Mouse (Mus musculus) E14TG2a.4 (cell line): ENCODE measurements around the gene Ssbp2.

ENCODE experiments used
- H3K27me3 ChIP-seq: 2 replicates; pipeline ENCODE4 v1.6.1; 2014; ENCODE audit warnings: low read length, control low read depth; ENCODE audit not compliant: insufficient read depth
- H3K36me3 ChIP-seq: 2 replicates; pipeline ENCODE4 v1.6.1; 2014; ENCODE audit warnings: low read length, control low read depth; ENCODE audit not compliant: insufficient read depth
- H3K4me1 ChIP-seq: replicated peaks from 2 replicates; pipeline ENCODE4 v1.6.1; 2014; ENCODE audit warnings: low read depth, low read length, control low read depth
- H3K4me3 ChIP-seq: replicated peaks from 2 replicates; pipeline ENCODE4 v1.5.1; 2014; ENCODE audit warnings: mild to moderate bottlenecking, low read length
- H3K9me3 ChIP-seq: 2 replicates; pipeline ENCODE4 v1.6.1; 2014; ENCODE audit warnings: low read length, control low read depth
- CTCF ChIP-seq: conservative IDR thresholded peaks from 2 replicates; pipeline ENCODE4 v1.5.1; 2014; ENCODE audit warnings: low read length
- NANOG ChIP-seq: IDR thresholded peaks from 2 replicates; pipeline ENCODE4 v1.6.1; 2014; ENCODE audit warnings: borderline replicate concordance, low read length, mixed read lengths
- POU5F1 ChIP-seq: IDR thresholded peaks from 2 replicates; pipeline ENCODE4 v1.6.1; 2014; ENCODE audit warnings: low read length, borderline replicate concordance

The Ssbp2 gene

DNA sequence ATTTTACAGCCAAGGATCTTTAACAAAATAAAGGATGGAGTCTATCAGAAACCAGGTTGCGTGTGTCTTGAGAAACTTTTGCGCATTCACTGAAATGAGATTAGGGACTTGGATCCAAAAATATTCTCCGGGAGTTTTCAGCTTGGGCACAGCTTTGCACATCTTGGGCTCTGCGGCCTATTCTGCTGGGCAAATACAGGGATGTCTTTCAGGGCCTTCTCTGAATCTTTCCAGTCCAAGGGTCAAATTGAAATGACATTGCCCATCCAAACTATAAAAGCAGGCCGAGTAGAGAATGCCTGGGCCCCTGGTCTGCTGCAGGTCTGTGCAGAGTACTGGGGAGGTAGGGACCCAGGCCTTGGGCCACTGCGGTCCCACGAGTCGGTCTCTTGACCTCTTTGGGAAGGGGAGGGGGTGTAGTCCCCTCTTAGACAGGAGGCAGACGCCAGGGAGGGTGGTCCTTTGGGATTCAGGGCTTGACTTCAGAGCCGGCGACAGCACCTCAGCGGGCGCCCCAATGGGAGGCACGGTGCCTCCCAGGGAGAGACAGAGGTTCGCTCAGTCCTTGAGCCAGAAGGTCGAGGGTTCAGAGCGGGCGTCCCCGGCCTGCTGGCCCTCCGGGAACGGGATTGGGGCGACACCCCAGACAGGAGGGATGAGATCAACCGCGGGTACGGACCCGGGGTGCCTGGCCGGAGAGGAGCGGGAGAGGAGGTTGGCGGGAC lies at the start of gene Ssbp2:
Ssbp2 (plus strand) TSS at position 388 of the 725 bp plus-strand sequence.
- peak within 1 kb of the TSS; percentile 86 for H3K4me3 ChIP-seq
- no peaks in the 10 kb centered on the region for H3K36me3 ChIP-seq
- TF ChIP-seq NANOG (no peak), POU5F1 (no peak), CTCF (no peak)
- H3K27me3 ChIP-seq, result peaks cover 13% of the 10 kb centered on the region
- peaks cover 12% of the 10 kb centered on the region for H3K4me1 ChIP-seq
- H3K9me3 ChIP-seq, result no peaks in the 10 kb centered on the region

DNA sequence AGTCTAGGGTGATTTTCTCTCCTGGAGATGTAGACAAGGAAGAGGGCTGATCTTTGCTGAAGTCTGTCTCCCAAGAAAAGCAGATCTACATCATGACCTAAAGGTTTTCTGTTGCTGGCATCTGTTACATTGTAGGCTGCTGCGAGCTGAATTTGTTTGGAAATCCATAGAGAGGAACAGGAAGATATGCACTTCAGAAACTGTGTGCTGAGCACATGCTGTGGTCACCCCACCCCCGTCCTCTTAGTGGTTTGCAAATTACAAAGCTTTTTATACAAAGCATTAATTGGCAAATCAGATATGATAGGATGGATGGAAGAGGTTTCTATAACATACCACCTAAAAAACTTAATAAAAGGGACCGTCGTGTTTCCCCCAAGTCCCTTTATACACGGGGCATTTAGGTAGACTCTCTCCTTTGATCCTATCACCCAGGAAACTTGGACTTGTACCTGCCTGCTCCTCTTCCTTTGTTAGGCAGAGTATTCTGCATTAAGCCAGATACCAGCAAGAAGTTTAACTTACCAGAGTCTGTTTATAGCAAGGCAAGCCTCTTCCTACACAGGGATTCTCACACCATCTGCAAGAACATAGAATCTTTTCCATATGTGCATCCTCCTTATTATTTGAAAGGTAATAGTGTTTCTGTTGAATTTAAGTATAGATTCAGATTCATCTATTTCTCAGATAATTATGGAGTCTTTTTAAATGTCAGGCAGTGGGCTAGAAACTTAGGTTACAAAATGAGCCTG lies 46.2 kb upstream of the Ssbp2 start:
- H3K27me3 ChIP-seq, result no peaks in the 10 kb centered on the region
- no peak for TF ChIP-seq NANOG
- TF ChIP-seq POU5F1, result no peak
- H3K9me3 ChIP-seq, result no peaks in the 10 kb centered on the region
- H3K36me3 ChIP-seq, result no peaks in the 10 kb centered on the region
- H3K4me1 ChIP-seq, result 0 out of 2 replicates have a peak, but pooled peaks cover 4% of the 10 kb centered on the region
- H3K4me3 ChIP-seq, result no peak overlapping the region

DNA sequence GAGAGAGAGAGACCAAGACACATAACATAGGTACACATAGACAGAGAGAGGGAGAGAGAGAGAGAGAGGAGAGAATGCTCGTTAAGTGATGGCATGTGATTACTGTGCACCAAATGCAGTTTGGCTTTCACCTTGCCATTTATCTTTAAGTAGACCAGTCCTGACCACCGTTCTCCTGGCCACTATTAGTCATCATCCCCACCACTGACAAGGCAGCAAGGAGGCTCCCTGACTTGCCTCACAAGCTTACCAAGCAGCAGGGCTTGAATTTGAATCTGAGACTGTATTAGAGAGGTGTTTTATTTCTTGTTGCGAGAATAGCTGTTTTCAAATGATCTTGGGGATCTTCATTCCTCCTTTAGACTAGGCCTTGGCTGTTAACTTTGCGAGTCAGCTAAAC lies 44.2 kb upstream of the Ssbp2 start:
- no peak overlapping the region for H3K4me3 ChIP-seq
- no peaks in the 10 kb centered on the region for H3K9me3 ChIP-seq
- H3K4me1 ChIP-seq, result no peaks in the 10 kb centered on the region
- H3K36me3 ChIP-seq, result no peaks in the 10 kb centered on the region
- TF ChIP-seq NANOG, result no peak
- TF ChIP-seq POU5F1, result no peak
- no peak for TF ChIP-seq CTCF
- no peaks in the 10 kb centered on the region for H3K27me3 ChIP-seq

DNA sequence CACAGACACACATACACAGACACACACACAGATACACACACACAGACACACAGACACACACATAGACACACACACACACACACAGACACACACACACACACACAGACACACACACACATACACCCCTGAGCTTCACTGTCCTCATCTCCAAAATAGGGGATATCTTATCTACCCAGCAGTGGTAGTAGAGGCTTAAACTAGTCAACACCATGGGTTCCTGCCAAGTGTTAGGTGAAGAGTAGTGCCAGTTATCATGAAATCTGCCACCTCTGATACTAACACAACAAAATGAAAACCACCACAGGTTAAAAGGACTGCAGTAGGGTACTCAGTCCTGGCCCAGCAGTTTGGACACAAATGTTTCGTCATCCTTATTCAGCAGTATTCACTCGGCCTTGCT lies 43.4 kb upstream of the Ssbp2 start:
- Histone ChIP-seq H3K4me3 (no peak overlapping the region), H3K9me3 (no peaks in the 10 kb centered on the region), H3K27me3 (no peaks in the 10 kb centered on the region), H3K4me1 (no peaks in the 10 kb centered on the region), H3K36me3 (no peaks in the 10 kb centered on the region)
- TF ChIP-seq CTCF (no peak), NANOG (no peak), POU5F1 (no peak)

DNA sequence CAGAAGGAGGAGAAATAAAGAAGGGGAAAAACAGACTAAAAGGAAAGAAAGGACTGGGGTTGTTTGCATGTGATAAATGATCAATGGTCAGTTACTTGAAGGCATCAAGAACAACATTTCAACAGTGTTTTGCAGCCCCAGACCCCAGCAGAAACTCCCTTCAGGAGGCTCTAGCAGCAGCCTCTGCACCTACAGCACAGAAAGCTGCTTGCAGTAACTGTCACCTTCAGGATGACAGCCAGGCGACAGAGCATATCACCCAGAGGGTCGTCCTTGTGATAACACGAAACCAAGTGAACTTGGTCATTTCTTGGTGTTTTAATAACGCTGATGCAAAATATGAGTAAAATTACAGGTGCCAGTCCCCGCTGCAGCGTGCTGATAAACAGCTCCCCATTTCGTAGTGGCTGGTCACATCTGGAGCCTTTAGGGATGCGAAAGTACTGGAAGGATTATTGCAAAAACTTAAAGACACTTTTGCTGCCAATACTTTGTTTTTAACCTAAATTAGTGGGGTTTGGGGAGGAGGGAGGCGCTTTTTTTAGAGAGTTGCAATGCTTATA lies 38.6 kb upstream of the Ssbp2 start:
- Histone ChIP-seq H3K9me3 (no peaks in the 10 kb centered on the region), H3K36me3 (no peaks in the 10 kb centered on the region), H3K27me3 (no peaks in the 10 kb centered on the region), H3K4me3 (no peak overlapping the region), H3K4me1 (peaks cover 4% of the 10 kb centered on the region; the same call in 1 of the 2 replicates)
- TF ChIP-seq CTCF, result no peak

DNA sequence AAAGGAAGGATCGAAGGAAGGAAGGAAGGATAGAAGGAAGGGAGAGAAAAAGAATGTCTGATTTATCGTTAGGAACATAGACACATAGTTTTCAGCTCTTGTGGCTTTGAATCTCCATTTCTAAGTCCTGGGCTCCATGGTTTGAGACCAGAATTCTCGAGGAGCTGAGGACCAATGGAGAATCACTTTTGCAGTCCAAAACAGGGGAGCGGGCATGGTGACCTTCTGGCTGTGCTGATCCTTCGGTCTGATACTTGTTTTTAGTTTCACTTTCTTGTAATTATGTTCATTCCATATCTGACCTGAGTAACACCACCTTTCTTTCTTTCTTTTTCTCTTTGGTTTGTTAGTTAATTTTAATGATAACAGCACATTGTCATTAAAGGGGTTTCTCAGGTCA lies 29.2 kb upstream of the Ssbp2 start:
- H3K4me3 ChIP-seq, result no peak overlapping the region
- H3K27me3 ChIP-seq, result no peaks in the 10 kb centered on the region
- no peaks in the 10 kb centered on the region for H3K9me3 ChIP-seq
- no peaks in the 10 kb centered on the region for H3K36me3 ChIP-seq
- TF ChIP-seq POU5F1 (no peak), CTCF (no peak)
- H3K4me1 ChIP-seq, result peaks cover 24% of the 10 kb centered on the region

DNA sequence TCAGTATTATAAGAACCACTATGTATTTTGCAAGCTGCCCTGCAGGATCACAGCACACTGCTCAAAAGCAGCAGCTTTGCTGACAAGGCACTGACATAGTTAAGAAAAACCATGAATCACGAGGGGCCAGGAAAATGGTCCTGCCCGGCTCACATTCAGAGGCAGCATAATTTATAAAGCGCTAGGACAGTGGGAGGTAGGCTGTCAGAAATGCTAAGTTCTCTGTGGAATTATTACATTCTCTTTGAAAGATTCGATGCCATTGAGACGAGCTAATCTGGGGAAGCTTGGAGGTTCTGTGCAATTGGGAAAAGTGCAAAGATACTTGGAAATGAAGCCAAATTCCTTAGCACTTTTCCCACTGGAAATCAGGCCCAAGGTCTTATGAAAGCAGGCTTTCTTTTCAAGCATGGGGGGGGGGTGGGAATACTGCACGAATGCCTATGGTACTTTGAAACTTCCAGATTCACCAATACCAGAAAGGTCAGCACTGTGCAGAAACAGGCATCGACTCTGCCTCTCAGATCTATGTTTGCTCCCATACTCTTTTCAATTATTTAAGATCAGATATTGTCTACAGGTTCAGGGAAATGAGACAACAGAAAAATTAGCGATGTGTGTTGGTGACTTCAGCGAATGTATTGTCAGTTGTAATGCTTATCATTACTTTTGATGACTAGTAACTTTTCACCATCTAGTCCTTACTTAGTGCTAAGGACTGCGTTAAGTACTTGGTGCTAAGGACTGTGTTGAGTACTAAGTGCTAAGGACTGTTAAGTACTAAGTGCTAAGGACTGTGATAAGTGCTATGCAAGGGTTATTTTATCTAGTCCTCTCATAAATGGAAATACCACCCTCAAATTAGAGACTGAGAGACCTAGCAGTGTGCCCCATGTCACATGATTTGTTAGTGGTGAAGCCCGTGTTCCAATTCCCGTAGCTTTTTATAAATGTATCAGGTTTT lies 28.4 kb upstream of the Ssbp2 start:
- H3K9me3 ChIP-seq, result no peaks in the 10 kb centered on the region
- TF ChIP-seq CTCF (no peak), NANOG (no peak), POU5F1 (no peak)
- no peak overlapping the region for H3K4me3 ChIP-seq
- no peaks in the 10 kb centered on the region for H3K27me3 ChIP-seq
- peaks cover 19% of the 10 kb centered on the region for H3K4me1 ChIP-seq
- H3K36me3 ChIP-seq, result no peaks in the 10 kb centered on the region

DNA sequence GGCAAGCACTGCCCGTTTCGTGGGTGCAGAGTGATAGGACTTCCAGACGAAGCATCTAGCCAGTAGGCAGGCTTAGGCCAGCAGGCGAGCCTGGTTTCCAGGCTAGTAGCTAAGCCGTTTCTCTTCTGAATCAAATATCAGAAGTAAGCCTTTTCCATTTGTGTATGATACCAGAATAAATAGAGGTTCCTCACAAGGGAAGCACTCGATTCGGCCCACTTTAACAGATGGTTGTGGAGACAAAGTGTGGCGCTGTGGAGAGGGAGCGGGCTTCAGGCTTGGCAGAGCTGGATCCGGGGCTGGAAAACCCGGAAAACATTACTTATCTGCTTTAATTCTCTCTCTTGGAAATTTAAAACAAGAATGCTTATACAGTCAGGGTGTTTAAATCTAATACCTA lies 27.1 kb upstream of the Ssbp2 start:
- Histone ChIP-seq H3K4me3 (no peak overlapping the region), H3K4me1 (peaks cover 30% of the 10 kb centered on the region), H3K27me3 (no peaks in the 10 kb centered on the region), H3K9me3 (no peaks in the 10 kb centered on the region), H3K36me3 (no peaks in the 10 kb centered on the region)
- TF ChIP-seq NANOG (no peak), POU5F1 (no peak), CTCF (no peak)
